Mouse (Mus musculus) heart, embryonic 14.5 days (tissue): ENCODE measurements around the gene Kcnq1. TPM values are rescaled to one million over a fixed set of nuclear protein-coding genes. Genes with fewer than 3 reads are reported as not detected.
A peak's percentile ranks its signal among the peaks of the same experiment; 100 is the strongest.

ENCODE experiments used
- ATAC-seq: fragments of 200-750 bp; cut with Nextera tagmentation; 2 replicates; pipeline ENCODE4 v1.8.0; 2017; ENCODE audit warnings: low read depth, moderate TSS enrichment; ENCODE audit not compliant: insufficient number of reproducible peaks, insufficient read depth, low FRiP score
- H3K27ac ChIP-seq, 2 experiments: fragments of 200-500 bp in 1 of 2; fragments of 300-500 bp in 1 of 2; sonication (generic) in 1 of 2; replicated peaks in 1 of 2; 2 replicates each; pipeline ENCODE4 v1.5.1; 2012 to 2014; ENCODE audit warnings: low read depth in 2 of 2, low read length in 2 of 2, control low read depth in 1 of 2, mild to moderate bottlenecking in 1 of 2, mixed read lengths in 1 of 2; ENCODE audit not compliant: control insufficient read depth in 1 of 2, insufficient read depth in 1 of 2
- H3K27me3 ChIP-seq: fragments of 300-500 bp; sonication (generic); 2 replicates; pipeline ENCODE4 v1.6.1; 2014; ENCODE audit warnings: mild to moderate bottlenecking, low read length, control low read depth; ENCODE audit not compliant: control insufficient read depth, insufficient read depth
- H3K36me3 ChIP-seq: fragments of 300-500 bp; sonication (generic); 2 replicates; pipeline ENCODE4 v1.6.1; 2014; ENCODE audit warnings: mild to moderate bottlenecking, control low read depth, low read length, mixed read lengths; ENCODE audit not compliant: control insufficient read depth, insufficient read depth
- H3K4me1 ChIP-seq, 2 experiments: fragments of 200-500 bp in 1 of 2; fragments of 300-500 bp in 1 of 2; sonication (generic) in 1 of 2; 2 replicates each; pipeline ENCODE4 v1.6.1; 2012 to 2014; ENCODE audit warnings: low read length in 2 of 2, control low read depth in 1 of 2, mixed read lengths in 1 of 2; ENCODE audit not compliant: control insufficient read depth in 2 of 2, insufficient read depth in 2 of 2
- H3K4me2 ChIP-seq: fragments of 300-500 bp; sonication (generic); 2 replicates; pipeline ENCODE4 v1.6.1; 2014; ENCODE audit warnings: mild to moderate bottlenecking, low read length
- H3K4me3 ChIP-seq, 2 experiments: fragments of 200-500 bp in 1 of 2; fragments of 300-500 bp in 1 of 2; sonication (generic) in 1 of 2; 2 replicates each; pipeline ENCODE4 v1.5.1; 2012 to 2014; ENCODE audit warnings: low read length in 2 of 2, mild to moderate bottlenecking in 2 of 2, control low read depth in 1 of 2, low read depth in 1 of 2, moderate library complexity in 1 of 2; ENCODE audit not compliant: control insufficient read depth in 1 of 2, insufficient read depth in 1 of 2
- H3K9ac ChIP-seq: fragments of 300-500 bp; sonication (generic); 2 replicates; pipeline ENCODE4 v1.6.1; 2014; ENCODE audit warnings: mild to moderate bottlenecking, low read length
- H3K9me3 ChIP-seq: fragments of 300-500 bp; sonication (generic); 2 replicates; pipeline ENCODE4 v1.6.1; 2016; ENCODE audit warnings: low read length, control low read depth; ENCODE audit not compliant: control insufficient read depth
- WGBS: fragments of 180-500 bp; shearing (Covaris S2); extraction: QIAGEN DNeasy Blood & Tissue Kit; methylation state at CpG from one replicate; pipeline ENCODE4 v1.1.7; 2014; 5-methylcytosine and 5-hydroxymethylcytosine counted together
- polyA plus RNA-seq: library from polyadenylated mRNA; unstranded; fragments of >200 nt; fragmentation: Nextera tagmentation; extraction: Ambion mirVana; gene quantifications from 2 replicates; pipeline ENCODE4 v1.2.1, GENCODE M21; 2014

Gene Kcnq1
- polyA plus RNA-seq, 1 experiment from 2014 or later, result 28.1 TPM

GRCm38 (mm10) chr7:143093847-143094246 lies 12.3 kb upstream of the Kcnq1 start:
- no peaks in the 10 kb centered on the region for H3K36me3 ChIP-seq
- H3K9me3 ChIP-seq, result no peaks in the 10 kb centered on the region
- H3K27me3 ChIP-seq, result 0 out of 2 replicates have a peak, but pooled peaks cover 4% of the 10 kb centered on the region
- H3K4me3 ChIP-seq, result no peak overlapping the region
- 68% methylated on average over 3 of the region's 3 CpGs for WGBS
- no peak overlapping the region for H3K27ac ChIP-seq
- no peak overlapping the region for H3K4me2 ChIP-seq
- H3K9ac ChIP-seq, result no peak overlapping the region
- no peak for ATAC-seq
- no peaks in the 10 kb centered on the region for H3K4me1 ChIP-seq

DNA sequence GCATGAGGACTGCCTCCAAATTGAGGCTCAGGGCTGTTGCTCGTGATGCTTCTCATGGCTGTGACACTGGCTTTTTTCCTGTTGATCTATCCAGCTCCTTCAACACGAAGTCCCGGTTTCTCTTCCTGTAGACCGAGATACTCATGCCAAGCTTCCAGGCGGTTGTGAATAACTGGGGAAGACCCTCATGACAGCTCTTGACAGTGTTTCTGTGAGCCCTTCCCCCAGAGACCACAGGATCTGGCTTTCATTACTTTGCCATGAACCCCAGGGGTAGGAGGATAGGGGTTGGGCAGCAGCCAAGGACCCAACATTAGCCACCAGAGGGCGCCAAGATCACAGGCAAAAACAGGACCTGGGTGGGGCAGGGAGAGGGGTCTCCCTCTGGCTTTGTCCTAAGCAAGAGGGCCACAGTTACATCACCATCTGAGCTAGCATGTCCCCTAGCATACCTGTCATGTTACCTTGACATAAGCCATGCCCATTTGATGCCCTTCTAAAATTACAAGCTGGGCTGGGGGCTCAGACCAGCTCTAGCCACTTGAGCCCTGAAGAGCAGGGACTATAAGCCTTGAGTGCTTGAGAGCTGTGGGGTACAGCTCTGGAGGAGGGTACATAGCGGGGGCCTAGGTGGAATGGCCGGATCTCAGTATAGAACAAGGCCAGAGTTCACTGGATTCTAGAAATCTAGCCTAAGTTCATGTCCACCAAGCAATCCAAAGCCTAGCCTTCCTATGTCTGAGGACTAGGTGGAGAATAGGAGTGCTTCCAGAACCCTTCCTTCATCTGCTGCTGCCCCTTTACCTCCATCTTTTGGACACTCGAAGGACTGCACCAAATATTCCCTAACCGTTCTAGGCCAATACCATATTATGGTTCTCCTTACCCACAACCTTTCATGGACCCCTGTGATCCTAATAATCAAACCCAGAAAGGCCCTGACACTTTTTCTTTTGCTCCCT lies 11.3 kb upstream of the Kcnq1 start, which contains the start of gene Trpm5:
Gene Trpm5, minus strand, starts transcription at position 51 of the 962 bp plus-strand sequence.
- H3K27ac ChIP-seq, result no peak within 1 kb of the TSS
- no peaks in the 10 kb centered on the region for H3K36me3 ChIP-seq
- WGBS, result 33% methylated on average over 10 of the region's 10 CpGs
- H3K9me3 ChIP-seq, result no peaks in the 10 kb centered on the region
- no peak within 1 kb of the TSS for H3K4me3 ChIP-seq
- H3K27me3 ChIP-seq, result 0 out of 2 replicates have a peak, but pooled peaks cover 4% of the 10 kb centered on the region
- no peak within 1 kb of the TSS for H3K4me2 ChIP-seq
- no peaks in the 10 kb centered on the region for H3K4me1 ChIP-seq
- ATAC-seq, result peak; percentile 44; the same call in 1 of the 2 replicates
- H3K9ac ChIP-seq, result no peak within 1 kb of the TSS

- Histone ChIP-seq H3K4me1 (no peaks in the 10 kb centered on the region), H3K4me2 (no peak overlapping the region), H3K9ac (no peak overlapping the region), H3K4me3 (no peak overlapping the region), H3K27me3 (0 out of 2 replicates have a peak, but pooled peaks cover 4% of the 10 kb centered on the region), H3K27ac (no peak overlapping the region), H3K9me3 (no peaks in the 10 kb centered on the region), H3K36me3 (no peaks in the 10 kb centered on the region)
- 50% methylated on average over 1 of the region's 1 CpGs for WGBS
- ATAC-seq, result no peak
Measured at GRCm38 (mm10) chr7:143095554-143095907, 10.6 kb upstream of the Kcnq1 start.

DNA sequence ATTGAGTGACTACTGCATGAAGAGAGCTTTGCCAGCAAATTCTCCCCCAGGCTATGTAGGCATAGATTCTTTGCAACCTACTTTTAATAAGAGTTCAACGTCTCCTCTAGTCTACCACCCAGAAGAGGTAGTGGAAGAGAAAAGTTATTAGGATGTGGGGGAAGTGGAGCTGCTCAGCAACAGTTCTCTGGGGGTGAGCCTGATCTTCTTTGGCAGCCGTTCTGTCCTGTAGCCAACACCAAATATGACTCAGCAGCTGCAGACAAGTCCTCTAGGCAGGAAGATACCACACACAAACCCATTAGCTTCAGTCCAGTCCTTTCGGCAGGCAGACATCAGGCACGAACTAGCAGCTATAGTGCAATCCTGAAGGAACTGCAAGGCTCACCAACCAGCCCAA lies 5.4 kb upstream of the Kcnq1 start:
- Histone ChIP-seq H3K27me3 (peaks cover 2% of the 10 kb centered on the region; the same call in 1 of the 2 replicates), H3K4me2 (no peak overlapping the region)

GRCm38 (mm10) chr7:143105258-143105897 lies 784 bp upstream of the Kcnq1 start:
- H3K9ac ChIP-seq, result no peak overlapping the region
- H3K4me1 ChIP-seq, result peaks cover 24 to 36% of the 10 kb centered on the region in 2 experiments
- 55% methylated on average over 11 of the region's 11 CpGs for WGBS
- peaks cover 22% of the 10 kb centered on the region for H3K27me3 ChIP-seq
- no peaks in the 10 kb centered on the region for H3K9me3 ChIP-seq
- ATAC-seq, result no peak
- no peak overlapping the region for H3K4me3 ChIP-seq
- H3K36me3 ChIP-seq, result no peaks in the 10 kb centered on the region
- no peak overlapping the region for H3K27ac ChIP-seq
- H3K4me2 ChIP-seq, result no peak overlapping the region

More for the DNA sequence above, 5.4 kb upstream of the Kcnq1 start:
- no peak for ATAC-seq
- Histone ChIP-seq H3K4me3 (no peak overlapping the region), H3K4me1 (peaks cover 0 to 5% of the 10 kb centered on the region in 2 experiments; a peak in 1 of 4 replicates), H3K9me3 (no peaks in the 10 kb centered on the region), H3K36me3 (no peaks in the 10 kb centered on the region), H3K27ac (no peak overlapping the region), H3K9ac (no peak overlapping the region)
- whole genome bisulfite sequencing, result 53% methylated on average over 4 of the region's 4 CpGs

- peak overlapping the region; percentile 86 for H3K4me2 ChIP-seq
- no peaks in the 10 kb centered on the region for H3K9me3 ChIP-seq
- peak overlapping the region in 1 of 2 experiments; percentile 99; a peak in 2 of 4 replicates for H3K27ac ChIP-seq
- peaks cover 39 to 51% of the 10 kb centered on the region in 2 experiments for H3K4me1 ChIP-seq
- H3K27me3 ChIP-seq, result peaks cover 22% of the 10 kb centered on the region
- peak overlapping the region; percentile 92 for H3K9ac ChIP-seq
- 0 out of 2 replicates have a peak, but pooled peaks cover 3% of the 10 kb centered on the region for H3K36me3 ChIP-seq
- WGBS, result 5% methylated on average over 45 of the region's 57 CpGs
- peak overlapping the region; percentile 62 to 72 for H3K4me3 ChIP-seq
- peak; percentile 58 for ATAC-seq
Measured at GRCm38 (mm10) chr7:143106672-143107465, 707 bp downstream of the Kcnq1 start.

DNA sequence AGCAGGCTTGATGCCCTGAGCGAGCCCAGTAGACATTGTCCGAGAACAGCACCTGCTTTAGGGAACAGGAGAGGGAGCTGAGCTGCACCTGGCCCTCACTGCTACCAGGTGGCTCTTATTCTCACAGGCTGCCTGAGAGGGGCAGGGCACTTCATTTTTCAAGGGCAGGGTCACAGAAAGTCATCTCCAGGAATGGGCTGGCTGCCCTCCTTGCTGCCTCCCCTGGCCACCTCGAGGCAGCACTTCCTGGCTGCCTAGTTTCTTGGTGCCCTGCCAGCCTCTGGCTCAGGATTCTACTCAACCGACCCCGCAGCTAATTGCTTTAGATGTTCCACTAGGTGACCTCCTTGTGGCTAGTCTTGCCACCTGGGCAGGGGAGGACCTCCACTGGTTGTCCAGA lies 2.0 kb downstream of the Kcnq1 start:
- H3K4me1 ChIP-seq, result peaks cover 47 to 61% of the 10 kb centered on the region in 2 experiments
- no peak for ATAC-seq
- H3K9me3 ChIP-seq, result no peaks in the 10 kb centered on the region
- H3K9ac ChIP-seq, result peak overlapping the region; percentile 92
- H3K27me3 ChIP-seq, result peaks cover 22% of the 10 kb centered on the region
- peak overlapping the region; percentile 86 for H3K4me2 ChIP-seq
- H3K36me3 ChIP-seq, result 0 out of 2 replicates have a peak, but pooled peaks cover 3% of the 10 kb centered on the region
- H3K4me3 ChIP-seq, result peak overlapping the region; percentile 62 to 72
- 24% methylated on average over 5 of the region's 5 CpGs for WGBS
- peak overlapping the region; percentile 70 to 99 for H3K27ac ChIP-seq
